Mouse (Mus musculus): Measurements from ENCODE around the gene Defb35. TPM values are rescaled to one million over a fixed set of nuclear protein-coding genes. Genes with fewer than 3 reads are reported as not detected.

The Defb35 gene
- total and polyA plus RNA-seq, 3 experiments, result not detected

GRCm38 (mm10) chr8:21956336-21956735, 18.2 kb downstream of the Defb35 start:
- no peak for DNase-seq (ENCODE audit: low read depth, low spot score)
- no peak overlapping the region for H3K4me3 ChIP-seq (ENCODE audit: control insufficient read depth in 1 of 2, insufficient read depth in 1 of 2, low read depth in 2 of 2, low read length in 2 of 2)
- no peaks in the 10 kb centered on the region for H3K27me3 ChIP-seq (ENCODE audit: control insufficient read depth in 1 of 2, insufficient read depth in 2 of 2, low read length in 2 of 2)
- H3K9ac ChIP-seq (ENCODE audit: control insufficient read depth, low read depth, low read length, poor library complexity, severe bottlenecking), result no peak overlapping the region
- H3K27ac ChIP-seq (ENCODE audit: control insufficient read depth, low read depth, low read length), result no peak overlapping the region
- no peaks in the 10 kb centered on the region for H3K4me1 ChIP-seq (ENCODE audit: control insufficient read depth in 1 of 2, insufficient read depth in 2 of 2, low read length in 2 of 2)
- H3K9me3 ChIP-seq (replicated peaks; ENCODE audit: insufficient read depth, low read length), result no peaks in the 10 kb centered on the region
- H3K79me2 ChIP-seq (ENCODE audit: control insufficient read depth, insufficient read depth, low read length, poor library complexity), result no peaks in the 10 kb centered on the region
- no peaks in the 10 kb centered on the region for H3K36me3 ChIP-seq (ENCODE audit: control insufficient read depth in 1 of 2, insufficient read depth in 2 of 2, low read length in 2 of 2)
- TF ChIP-seq MEF2A (IDR thresholded peaks at IDR 0.05; ENCODE audit: extremely low read depth, insufficient replicate concordance, low read depth, low read length, poor library complexity, severe bottlenecking) (no peak), ELF1 (IDR thresholded peaks at IDR 0.05; ENCODE audit: low read depth, low read length) (no peak), NELFE (IDR thresholded peaks at IDR 0.05; ENCODE audit: low read depth, low read length) (no peak), MAZ (IDR thresholded peaks at IDR 0.05; ENCODE audit: low read depth, low read length) (no peak)

- DNase-seq (ENCODE audit: low read depth, low spot score), result no peak
- Histone ChIP-seq H3K4me3 (ENCODE audit: control insufficient read depth in 1 of 2, insufficient read depth in 1 of 2, low read depth in 2 of 2, low read length in 2 of 2) (no peak within 1 kb of the TSS), H3K79me2 (ENCODE audit: control insufficient read depth, insufficient read depth, low read length, poor library complexity) (no peaks in the 10 kb centered on the region), H3K27ac (ENCODE audit: control insufficient read depth, low read depth, low read length) (no peak within 1 kb of the TSS), H3K9ac (ENCODE audit: control insufficient read depth, low read depth, low read length, poor library complexity, severe bottlenecking) (no peak within 1 kb of the TSS), H3K4me1 (ENCODE audit: control insufficient read depth in 1 of 2, insufficient read depth in 2 of 2, low read length in 2 of 2) (no peaks in the 10 kb centered on the region), H3K27me3 (ENCODE audit: control insufficient read depth in 1 of 2, insufficient read depth in 2 of 2, low read length in 2 of 2) (no peaks in the 10 kb centered on the region), H3K36me3 (ENCODE audit: control insufficient read depth in 1 of 2, insufficient read depth in 2 of 2, low read length in 2 of 2) (no peaks in the 10 kb centered on the region), H3K9me3 (replicated peaks; ENCODE audit: insufficient read depth, low read length) (no peaks in the 10 kb centered on the region)
- no peak for TF ChIP-seq ETS1 (IDR thresholded peaks at IDR 0.05; ENCODE audit: low read depth, low read length)
- TF ChIP-seq RAD21 (IDR thresholded peaks at IDR 0.05; ENCODE audit: low read depth, low read length), result no peak
- no peak for TF ChIP-seq KAT2A (conservative IDR thresholded peaks at IDR 0.05; ENCODE audit: low read depth, low read length)
- no peak for TF ChIP-seq MAFK (IDR thresholded peaks at IDR 0.05; ENCODE audit: borderline replicate concordance, low read depth, low read length)
- TF ChIP-seq MEF2A (IDR thresholded peaks at IDR 0.05; ENCODE audit: extremely low read depth, insufficient replicate concordance, low read depth, low read length, poor library complexity, severe bottlenecking), result no peak
- no peak for TF ChIP-seq CHD2 (IDR thresholded peaks at IDR 0.05; ENCODE audit: low read length)
- TF ChIP-seq ZMIZ1 (IDR thresholded peaks at IDR 0.05; ENCODE audit: low read depth, low read length), result no peak
- TF ChIP-seq UBTF (IDR thresholded peaks at IDR 0.05; ENCODE audit: borderline replicate concordance, insufficient read depth, low read depth, low read length), result no peak
- no peak for TF ChIP-seq NELFE (IDR thresholded peaks at IDR 0.05; ENCODE audit: low read depth, low read length)
- TF ChIP-seq CTCF (IDR thresholded peaks at IDR 0.05 in 2 of 3, conservative IDR thresholded peaks at IDR 0.05 in 1 of 3; ENCODE audit: control insufficient read depth in 1 of 3, insufficient read depth in 1 of 3, low read depth in 2 of 3, low read length in 3 of 3, poor library complexity in 1 of 3, severe bottlenecking in 1 of 3), result no peak
- TF ChIP-seq MXI1 (IDR thresholded peaks at IDR 0.05; ENCODE audit: low read depth, low read length), result no peak
Measured at GRCm38 (mm10) chr8:21958414-21958813, 20.3 kb downstream of the Defb35 start, which contains the start of gene Fam90a1a. Gene Fam90a1a, plus strand, starts transcription at chr8:21958714.

- no peak overlapping the region for H3K4me3 ChIP-seq (ENCODE audit: control insufficient read depth in 1 of 2, insufficient read depth in 1 of 2, low read depth in 2 of 2, low read length in 2 of 2)
- no peaks in the 10 kb centered on the region for H3K36me3 ChIP-seq (ENCODE audit: control insufficient read depth in 1 of 2, insufficient read depth in 2 of 2, low read length in 2 of 2)
- no peaks in the 10 kb centered on the region for H3K27me3 ChIP-seq (ENCODE audit: control insufficient read depth in 1 of 2, insufficient read depth in 2 of 2, low read length in 2 of 2)
- no peak overlapping the region for H3K27ac ChIP-seq (ENCODE audit: control insufficient read depth, low read depth, low read length)
- H3K79me2 ChIP-seq (ENCODE audit: control insufficient read depth, insufficient read depth, low read length, poor library complexity), result no peaks in the 10 kb centered on the region
- no peaks in the 10 kb centered on the region for H3K9me3 ChIP-seq (replicated peaks; ENCODE audit: insufficient read depth, low read length)
- no peaks in the 10 kb centered on the region for H3K4me1 ChIP-seq (ENCODE audit: control insufficient read depth in 1 of 2, insufficient read depth in 2 of 2, low read length in 2 of 2)
- DNase-seq (ENCODE audit: low read depth, low spot score), result no peak
- TF ChIP-seq ZC3H11A (IDR thresholded peaks at IDR 0.05; ENCODE audit: low read depth, low read length) (no peak), GABPA (IDR thresholded peaks at IDR 0.05; ENCODE audit: low read depth, low read length) (no peak), RAD21 (IDR thresholded peaks at IDR 0.05; ENCODE audit: low read depth, low read length) (no peak)
- H3K9ac ChIP-seq (ENCODE audit: control insufficient read depth, low read depth, low read length, poor library complexity, severe bottlenecking), result no peak overlapping the region
Measured at GRCm38 (mm10) chr8:21966646-21967045, 28.5 kb downstream of the Defb35 start.
